Mouse (Mus musculus): ENCODE measurements around the gene Dtx3l. TPM values are rescaled to one million over a fixed set of nuclear protein-coding genes. Genes with fewer than 3 reads are reported as not detected.

Dtx3l gene
- polyA plus RNA-seq, 1 experiment from 2014 or later = 3.2 TPM

Other genes with a start within 250 kb of the Dtx3l start
- gene Dirc2, start 169.8 kb downstream of the Dtx3l start, polyA plus RNA-seq (2014; fragmentation: Nextera tagmentation; extraction: Ambion mirVana) = 14.3 and 17.9 TPM in 2 replicates
- gene Hspbap1, start 168.8 kb downstream of the Dtx3l start, polyA plus RNA-seq (2014; fragmentation: Nextera tagmentation; extraction: Ambion mirVana) = 12.6 and 18.5 TPM in 2 replicates
- 0.36 and 0.81 TPM in 2 replicates for gene Parp14, start 67.6 kb downstream of the Dtx3l start, polyA plus RNA-seq (2014; fragmentation: Nextera tagmentation; extraction: Ambion mirVana)
- gene Parp9, start 681 bp downstream of the Dtx3l start, polyA plus RNA-seq (2014; fragmentation: Nextera tagmentation; extraction: Ambion mirVana) = 1.8 and 3.2 TPM in 2 replicates
- 25.1 and 44.6 TPM in 2 replicates for gene Kpna1, start 39.6 kb upstream of the Dtx3l start, polyA plus RNA-seq (2014; fragmentation: Nextera tagmentation; extraction: Ambion mirVana)
- 8.6 and 9.6 TPM in 2 replicates for gene Wdr5b, start 102.0 kb upstream of the Dtx3l start, polyA plus RNA-seq (2014; fragmentation: Nextera tagmentation; extraction: Ambion mirVana)
- 283 and 349 TPM in 2 replicates for gene Fam162a, start 132.4 kb upstream of the Dtx3l start, polyA plus RNA-seq (2014; fragmentation: Nextera tagmentation; extraction: Ambion mirVana)
- gene Ccdc58, start 132.5 kb upstream of the Dtx3l start, polyA plus RNA-seq (2014; fragmentation: Nextera tagmentation; extraction: Ambion mirVana) = 99.3 and 115 TPM in 2 replicates
- gene Csta1, start 192.1 kb upstream of the Dtx3l start, polyA plus RNA-seq (2014; fragmentation: Nextera tagmentation; extraction: Ambion mirVana) = 0.13 TPM in 1 of 2 replicates, not detected in the other
- not detected in 2 replicates for gene Stfa2l1, start 217.7 kb upstream of the Dtx3l start, polyA plus RNA-seq (2014; fragmentation: Nextera tagmentation; extraction: Ambion mirVana)
- not detected in 2 replicates for gene Gm5483, start 245.1 kb upstream of the Dtx3l start, polyA plus RNA-seq (2014; fragmentation: Nextera tagmentation; extraction: Ambion mirVana)